Mouse (Mus musculus): ENCODE data around the gene Nckap5.

DNA sequence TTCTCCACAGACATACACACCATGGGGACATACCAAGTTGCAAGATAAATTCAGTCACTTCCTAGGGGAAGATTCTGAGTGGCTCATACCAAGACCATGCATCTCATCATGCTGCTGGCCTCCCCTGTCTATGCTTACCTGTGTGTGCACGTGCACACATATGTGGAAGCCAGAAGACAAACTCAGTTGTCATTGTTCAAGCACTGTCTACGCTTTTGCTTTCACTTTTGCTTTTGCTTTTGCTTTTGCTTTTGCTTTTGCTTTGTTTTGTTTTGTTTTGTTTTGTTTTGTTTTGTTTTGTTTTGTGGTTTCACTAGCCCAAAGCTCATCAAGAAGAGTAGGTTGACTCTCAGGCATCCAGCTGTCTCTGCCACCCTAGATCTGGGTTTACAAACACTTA is 67.4 kb downstream of the Nckap5 start:
- TF ChIP-seq EP300 (IDR thresholded peaks at IDR 0.05; ENCODE audit: insufficient read depth, low read depth, low read length) (no peak), POLR2A (IDR thresholded peaks at IDR 0.05; ENCODE audit: insufficient read depth, low read length) (no peak)

Data from ES-Bruce4 (cell line).